Mouse (Mus musculus): ENCODE results near the gene Dnmt3c. TPM values are rescaled to one million over a fixed set of nuclear protein-coding genes. Genes with fewer than 3 reads are reported as not detected.

The Dnmt3c gene
- polyA plus RNA-seq, 1 experiment = 0.12 TPM

GRCm38 (mm10) chr2:153741437-153742065 is 45.1 kb downstream of the Dnmt3c start:
- Histone ChIP-seq H3K4me1 (ENCODE audit: control insufficient read depth, insufficient read depth, low read length) (peaks cover 13% of the 10 kb centered on the region), H3K4me3 (replicated peaks; ENCODE audit: extremely low read depth, low read depth, low read length) (peak overlapping the region; percentile 86)
- WGBS = 2% methylated on average over 46 of the region's 56 CpGs
- TF ChIP-seq CTCF (IDR thresholded peaks at IDR 0.05; ENCODE audit: insufficient read depth, low read length) (no peak), POLR2A (IDR thresholded peaks at IDR 0.05; ENCODE audit: borderline replicate concordance, extremely low read depth, low read depth, low read length) (no peak)
- DNase-seq = no peak

GRCm38 (mm10) chr2:153747994-153748393 is 51.5 kb downstream of the Dnmt3c start:
- TF ChIP-seq POLR2A (IDR thresholded peaks at IDR 0.05; ENCODE audit: borderline replicate concordance, extremely low read depth, low read depth, low read length) (no peak), CTCF (IDR thresholded peaks at IDR 0.05; ENCODE audit: insufficient read depth, low read length) (no peak)
- H3K4me1 ChIP-seq (ENCODE audit: control insufficient read depth, insufficient read depth, low read length) = peaks cover 15% of the 10 kb centered on the region
- DNase-seq = no peak

GRCm38 (mm10) chr2:153750363-153750762 is 53.9 kb downstream of the Dnmt3c start:
- whole genome bisulfite sequencing = 53% methylated on average over 2 of the region's 2 CpGs
- no peak overlapping the region for H3K4me3 ChIP-seq (replicated peaks; ENCODE audit: extremely low read depth, low read depth, low read length)
- TF ChIP-seq POLR2A (IDR thresholded peaks at IDR 0.05; ENCODE audit: borderline replicate concordance, extremely low read depth, low read depth, low read length) (no peak), CTCF (IDR thresholded peaks at IDR 0.05; ENCODE audit: insufficient read depth, low read length) (no peak)
- H3K4me1 ChIP-seq (ENCODE audit: control insufficient read depth, insufficient read depth, low read length) = peaks cover 12% of the 10 kb centered on the region
- no peak for DNase-seq

More at GRCm38 (mm10) chr2:153747994-153748393, 51.5 kb downstream of the Dnmt3c start:
- H3K4me3 ChIP-seq (replicated peaks; ENCODE audit: extremely low read depth, low read depth, low read length) = no peak overlapping the region

GRCm38 (mm10) chr2:153762121-153762520 is 65.7 kb downstream of the Dnmt3c start:
- TF ChIP-seq CTCF (IDR thresholded peaks at IDR 0.05; ENCODE audit: insufficient read depth, low read length) = no peak
- TF ChIP-seq POLR2A (IDR thresholded peaks at IDR 0.05; ENCODE audit: borderline replicate concordance, extremely low read depth, low read depth, low read length) = no peak
- Histone ChIP-seq H3K4me1 (ENCODE audit: control insufficient read depth, insufficient read depth, low read length) (no peaks in the 10 kb centered on the region; the same call in 1 of the 2 replicates), H3K4me3 (replicated peaks; ENCODE audit: extremely low read depth, low read depth, low read length) (no peak overlapping the region)
- WGBS = 85% methylated on average over 5 of the region's 5 CpGs
- DNase-seq = no peak

- 66% methylated on average over 6 of the region's 6 CpGs for whole genome bisulfite sequencing
- TF ChIP-seq POLR2A (IDR thresholded peaks at IDR 0.05; ENCODE audit: borderline replicate concordance, extremely low read depth, low read depth, low read length) (no peak), CTCF (IDR thresholded peaks at IDR 0.05; ENCODE audit: insufficient read depth, low read length) (no peak)
- Histone ChIP-seq H3K4me1 (ENCODE audit: control insufficient read depth, insufficient read depth, low read length) (no peaks in the 10 kb centered on the region), H3K4me3 (replicated peaks; ENCODE audit: extremely low read depth, low read depth, low read length) (no peak overlapping the region)
- no peak for DNase-seq
Observed at GRCm38 (mm10) chr2:153767484-153767883, 71.0 kb downstream of the Dnmt3c start.

- DNase-seq = no peak
- 65% methylated on average over 2 of the region's 2 CpGs for WGBS
- no peaks in the 10 kb centered on the region for H3K4me1 ChIP-seq (ENCODE audit: control insufficient read depth, insufficient read depth, low read length)
- no peak overlapping the region for H3K4me3 ChIP-seq (replicated peaks; ENCODE audit: extremely low read depth, low read depth, low read length)
- no peak for TF ChIP-seq POLR2A (IDR thresholded peaks at IDR 0.05; ENCODE audit: borderline replicate concordance, extremely low read depth, low read depth, low read length)
- no peak for TF ChIP-seq CTCF (IDR thresholded peaks at IDR 0.05; ENCODE audit: insufficient read depth, low read length)
Observed at GRCm38 (mm10) chr2:153768881-153769280, 72.4 kb downstream of the Dnmt3c start.

GRCm38 (mm10) chr2:153772950-153773349 is 76.5 kb downstream of the Dnmt3c start:
- Histone ChIP-seq H3K4me1 (ENCODE audit: control insufficient read depth, insufficient read depth, low read length) (no peaks in the 10 kb centered on the region), H3K4me3 (replicated peaks; ENCODE audit: extremely low read depth, low read depth, low read length) (no peak overlapping the region)
- TF ChIP-seq POLR2A (IDR thresholded peaks at IDR 0.05; ENCODE audit: borderline replicate concordance, extremely low read depth, low read depth, low read length) (no peak), CTCF (IDR thresholded peaks at IDR 0.05; ENCODE audit: insufficient read depth, low read length) (no peak)
- 71% methylated on average over 4 of the region's 4 CpGs for WGBS
- DNase-seq = no peak

- Histone ChIP-seq H3K4me1 (ENCODE audit: control insufficient read depth, insufficient read depth, low read length) (peaks cover 3% of the 10 kb centered on the region; the same call in 1 of the 2 replicates), H3K4me3 (replicated peaks; ENCODE audit: extremely low read depth, low read depth, low read length) (no peak overlapping the region)
- 93% methylated on average over 4 of the region's 4 CpGs for WGBS
- TF ChIP-seq POLR2A (IDR thresholded peaks at IDR 0.05; ENCODE audit: borderline replicate concordance, extremely low read depth, low read depth, low read length) (no peak), CTCF (IDR thresholded peaks at IDR 0.05; ENCODE audit: insufficient read depth, low read length) (no peak)
- no peak for DNase-seq
Observed at GRCm38 (mm10) chr2:153775472-153775871, 79.0 kb downstream of the Dnmt3c start.

- 5% methylated on average over 23 of the region's 24 CpGs for WGBS
- H3K4me1 ChIP-seq (ENCODE audit: control insufficient read depth, insufficient read depth, low read length) = peaks cover 3% of the 10 kb centered on the region; the same call in 1 of the 2 replicates
- peak overlapping the region; percentile 58 for H3K4me3 ChIP-seq (replicated peaks; ENCODE audit: extremely low read depth, low read depth, low read length)
- no peak for TF ChIP-seq CTCF (IDR thresholded peaks at IDR 0.05; ENCODE audit: insufficient read depth, low read length)
- TF ChIP-seq POLR2A (IDR thresholded peaks at IDR 0.05; ENCODE audit: borderline replicate concordance, extremely low read depth, low read depth, low read length) = no peak
- DNase-seq = peak; percentile 82
Observed at GRCm38 (mm10) chr2:153778638-153779362, 82.3 kb downstream of the Dnmt3c start.

Other genes starting within 250 kb of the Dnmt3c start
- not detected in 2 replicates for gene 4930404H24Rik, start 203.9 kb upstream of the Dnmt3c start, polyA plus RNA-seq (2012; rRNA removed)
- gene Nol4l, start 166.7 kb upstream of the Dnmt3c start, polyA plus RNA-seq (2012; rRNA removed) = 14.7 TPM in 2 replicates
- gene Commd7, start 63.9 kb upstream of the Dnmt3c start, polyA plus RNA-seq (2012; rRNA removed) = 15.0 and 20.5 TPM in 2 replicates
- gene Dnmt3b, start 47.2 kb upstream of the Dnmt3c start, polyA plus RNA-seq (2012; rRNA removed) = 2.0 and 3.3 TPM in 2 replicates
- gene Mapre1, start 44.6 kb downstream of the Dnmt3c start, polyA plus RNA-seq (2012; rRNA removed) = 7.4 and 11.5 TPM in 2 replicates
- gene Efcab8, start 83.3 kb downstream of the Dnmt3c start, polyA plus RNA-seq (2012; rRNA removed) = 0.19 and 0.33 TPM in 2 replicates
- not detected in 2 replicates for gene Sun5, start 174.4 kb downstream of the Dnmt3c start, polyA plus RNA-seq (2012; rRNA removed)
- gene Bpifb2, start 178.4 kb downstream of the Dnmt3c start, polyA plus RNA-seq (2012; rRNA removed) = not detected in 2 replicates
- not detected in 2 replicates for gene Bpifb6, start 203.7 kb downstream of the Dnmt3c start, polyA plus RNA-seq (2012; rRNA removed)
- gene Bpifb3, start 221.6 kb downstream of the Dnmt3c start, polyA plus RNA-seq (2012; rRNA removed) = not detected in 2 replicates
- gene Bpifb4, start 241.6 kb downstream of the Dnmt3c start, polyA plus RNA-seq (2012; rRNA removed) = not detected in 2 replicates